Mouse (Mus musculus) ES-Bruce4 (cell line): ENCODE measurements at regions not wholly inside any gene's neighbourhood (a gene's known extent, or its start where the extent isn't known, plus 50 kb on each side); places are given as distances from the start of the nearest gene placed in this dataset.

Source experiments
- H3K27ac ChIP-seq: 2 replicates; pipeline ENCODE4 v1.5.1; 2012; ENCODE audit warnings: low read length, inconsistent platforms; ENCODE audit not compliant: insufficient read depth
- H3K27me3 ChIP-seq: 2 replicates; pipeline ENCODE4 v1.6.1; 2012; ENCODE audit warnings: mild to moderate bottlenecking, low read length, inconsistent platforms; ENCODE audit not compliant: control insufficient read depth, poor library complexity, insufficient read depth, severe bottlenecking
- H3K36me3 ChIP-seq: 2 replicates; pipeline ENCODE4 v1.6.1; 2012; ENCODE audit warnings: inconsistent platforms, mild to moderate bottlenecking, low read length, moderate library complexity; ENCODE audit not compliant: control insufficient read depth, poor library complexity, insufficient read depth, severe bottlenecking
- H3K4me1 ChIP-seq: one replicate; pipeline ENCODE4 v1.8.1; 2011; ENCODE audit warnings: low read length; ENCODE audit not compliant: control insufficient read depth, insufficient read depth
- H3K4me3 ChIP-seq: 2 replicates; pipeline ENCODE4 v1.5.1; 2011; ENCODE audit warnings: low read depth, mild to moderate bottlenecking, low read length
- H3K9ac ChIP-seq: 2 replicates; pipeline ENCODE4 v1.6.1; 2012; ENCODE audit warnings: low read depth, mild to moderate bottlenecking, inconsistent platforms; ENCODE audit not compliant: poor library complexity, severe bottlenecking
- H3K9me3 ChIP-seq: replicated peaks from 2 replicates; pipeline ENCODE4 v1.6.1; 2012; ENCODE audit warnings: mild to moderate bottlenecking, low read length, inconsistent platforms; ENCODE audit not compliant: control insufficient read depth, poor library complexity, insufficient read depth, severe bottlenecking
- CTCF ChIP-seq: IDR thresholded peaks from one replicate; pipeline ENCODE4 v1.8.1; 2011; ENCODE audit warnings: low read depth, low read length
- EP300 ChIP-seq: IDR thresholded peaks from 2 replicates; pipeline ENCODE4 v1.6.1; 2011; ENCODE audit warnings: low read depth, low read length; ENCODE audit not compliant: insufficient read depth
- POLR2A ChIP-seq: IDR thresholded peaks from one replicate; pipeline ENCODE4 v1.8.1; 2011; ENCODE audit warnings: low read length; ENCODE audit not compliant: insufficient read depth

- H3K4me3 ChIP-seq, result no peak overlapping the region
- H3K9me3 ChIP-seq, result no peaks in the 10 kb centered on the region
- no peak overlapping the region for H3K9ac ChIP-seq
- no peaks in the 10 kb centered on the region for H3K36me3 ChIP-seq
- H3K4me1 ChIP-seq, result no peaks in the 10 kb centered on the region
- H3K27me3 ChIP-seq, result no peaks in the 10 kb centered on the region
- no peak overlapping the region for H3K27ac ChIP-seq
- TF ChIP-seq POLR2A (no peak), CTCF (no peak), EP300 (no peak)
Measured at GRCm38 (mm10) chr16:86765974-86766373, 588.0 kb upstream of the N6amt1 start.

GRCm38 (mm10) chr16:86741236-86741635 lies 612.7 kb upstream of the N6amt1 start:
- H3K27ac ChIP-seq, result no peak overlapping the region
- TF ChIP-seq EP300, result no peak
- no peak for TF ChIP-seq CTCF
- no peak for TF ChIP-seq POLR2A
- H3K4me3 ChIP-seq, result no peak overlapping the region
- H3K36me3 ChIP-seq, result no peaks in the 10 kb centered on the region
- H3K4me1 ChIP-seq, result no peaks in the 10 kb centered on the region
- H3K9me3 ChIP-seq, result no peaks in the 10 kb centered on the region
- no peak overlapping the region for H3K9ac ChIP-seq
- H3K27me3 ChIP-seq, result no peaks in the 10 kb centered on the region

- Histone ChIP-seq H3K27ac (no peak overlapping the region), H3K4me1 (no peaks in the 10 kb centered on the region), H3K4me3 (no peak overlapping the region), H3K9ac (no peak overlapping the region), H3K36me3 (no peaks in the 10 kb centered on the region), H3K9me3 (no peaks in the 10 kb centered on the region), H3K27me3 (no peaks in the 10 kb centered on the region; the same call in 1 of the 2 replicates)
- no peak for TF ChIP-seq CTCF
Measured at GRCm38 (mm10) chr16:86718982-86719771, 634.8 kb upstream of the N6amt1 start.

GRCm38 (mm10) chr16:86718353-86718752 lies 635.6 kb upstream of the N6amt1 start:
- no peaks in the 10 kb centered on the region for H3K36me3 ChIP-seq

GRCm38 (mm10) chr16:86701700-86702099 lies 652.3 kb upstream of the N6amt1 start:
- H3K27me3 ChIP-seq, result no peaks in the 10 kb centered on the region
- TF ChIP-seq EP300 (no peak), POLR2A (no peak), CTCF (no peak)
- H3K9me3 ChIP-seq, result no peaks in the 10 kb centered on the region
- H3K27ac ChIP-seq, result no peak overlapping the region
- H3K9ac ChIP-seq, result no peak overlapping the region
- H3K4me3 ChIP-seq, result no peak overlapping the region
- H3K4me1 ChIP-seq, result no peaks in the 10 kb centered on the region
- no peaks in the 10 kb centered on the region for H3K36me3 ChIP-seq

More at GRCm38 (mm10) chr16:86718353-86718752, 635.6 kb upstream of the N6amt1 start:
- no peak overlapping the region for H3K27ac ChIP-seq
- no peak overlapping the region for H3K9ac ChIP-seq
- no peak overlapping the region for H3K4me3 ChIP-seq
- H3K4me1 ChIP-seq, result no peaks in the 10 kb centered on the region
- TF ChIP-seq CTCF, result no peak
- no peaks in the 10 kb centered on the region for H3K9me3 ChIP-seq
- no peaks in the 10 kb centered on the region; the same call in 1 of the 2 replicates for H3K27me3 ChIP-seq

- Histone ChIP-seq H3K9me3 (no peaks in the 10 kb centered on the region), H3K4me3 (no peak overlapping the region), H3K36me3 (no peaks in the 10 kb centered on the region), H3K9ac (no peak overlapping the region), H3K27ac (no peak overlapping the region), H3K27me3 (no peaks in the 10 kb centered on the region), H3K4me1 (no peaks in the 10 kb centered on the region)
- TF ChIP-seq POLR2A (no peak), CTCF (no peak)
Measured at GRCm38 (mm10) chr16:86694497-86694896, 659.5 kb upstream of the N6amt1 start.
